Mouse (Mus musculus): ENCODE measurements around the gene Gm973. TPM values are rescaled to one million over a fixed set of nuclear protein-coding genes. Genes with fewer than 3 reads are reported as not detected.

Gene Gm973
- 0.76 and 1.3 TPM in 2 replicates for polyA plus RNA-seq (2016; fragmentation: Nextera tagmentation; extraction: Ambion mirVana)

- Histone ChIP-seq H3K9me3 (no peaks in the 10 kb centered on the region), H3K4me1 (peaks cover 64% of the 10 kb centered on the region), H3K27ac (peak within 1 kb of the TSS; percentile 97), H3K4me3 (peak within 1 kb of the TSS; percentile 53), H3K36me3 (replicated peaks) (no peaks in the 10 kb centered on the region), H3K27me3 (ENCODE audit: poor library complexity, severe bottlenecking) (peaks cover 8% of the 10 kb centered on the region; the same call in 1 of the 2 replicates)
- DNase-seq (ENCODE audit: extremely low spot score, low spot score): peak; percentile 89
- 5% methylated on average over 25 of the region's 25 CpGs for WGBS
These were observed at the start of gene Gm973 for GRCm38 (mm10) chr1:59516026-59516917. Gm973 (plus strand) TSS chr1:59516264.

DNA sequence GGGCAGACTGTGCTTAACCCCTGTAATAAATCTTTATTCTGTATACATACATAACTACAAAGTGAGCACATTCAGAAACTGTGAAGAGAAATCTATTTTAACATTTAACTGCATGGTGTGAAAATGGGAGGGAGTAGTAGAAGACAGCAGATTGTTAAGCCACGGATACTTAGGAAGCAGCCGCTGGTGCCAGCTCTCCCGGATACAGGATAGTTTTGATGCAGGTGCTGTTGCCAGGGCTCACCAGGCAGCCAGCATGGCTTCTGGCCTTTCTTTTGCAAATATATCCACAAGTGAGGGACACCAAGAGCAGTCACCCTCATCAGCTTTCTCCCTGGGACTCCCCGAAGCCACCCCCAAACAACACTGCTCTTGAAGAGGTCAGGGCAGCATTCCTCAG is 46.9 kb upstream of the Gm973 start:
- Histone ChIP-seq H3K27ac (no peak overlapping the region), H3K4me3 (no peak overlapping the region), H3K9me3 (no peaks in the 10 kb centered on the region), H3K4me1 (peaks cover 66% of the 10 kb centered on the region), H3K36me3 (replicated peaks) (no peaks in the 10 kb centered on the region), H3K27me3 (ENCODE audit: poor library complexity, severe bottlenecking) (peaks cover 73% of the 10 kb centered on the region)
- 39% methylated on average over 4 of the region's 4 CpGs for WGBS
- no peak for DNase-seq (ENCODE audit: extremely low spot score, low spot score)

DNA sequence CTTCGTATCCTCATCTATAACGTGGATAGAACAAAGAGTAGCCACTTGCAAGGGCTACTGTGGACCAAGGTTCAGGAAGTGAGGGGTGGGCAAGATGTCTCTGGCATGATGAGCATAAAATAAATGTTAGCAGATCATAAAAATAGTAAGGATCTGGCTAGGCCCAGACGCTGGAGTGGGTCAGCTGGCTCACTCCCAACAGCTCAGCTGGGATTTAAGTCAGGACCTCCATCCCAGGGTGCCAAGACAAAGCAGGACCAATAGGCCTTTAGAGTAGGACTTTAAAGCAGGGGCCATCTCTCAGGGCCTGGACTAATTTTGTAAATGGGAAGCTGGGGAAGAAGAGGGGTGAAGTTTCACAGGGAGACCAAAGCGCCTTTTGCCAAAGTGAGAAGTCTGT is 45.3 kb upstream of the Gm973 start:
- Histone ChIP-seq H3K4me3 (no peak overlapping the region), H3K27me3 (ENCODE audit: poor library complexity, severe bottlenecking) (peaks cover 77% of the 10 kb centered on the region), H3K9me3 (no peaks in the 10 kb centered on the region), H3K4me1 (peaks cover 55% of the 10 kb centered on the region), H3K27ac (0 out of 2 replicates have a peak overlapping the region, but pooled peaks have one; percentile 26), H3K36me3 (replicated peaks) (no peaks in the 10 kb centered on the region)
- DNase-seq (ENCODE audit: extremely low spot score, low spot score): no peak
- 47% methylated on average over 4 of the region's 4 CpGs for WGBS

DNA sequence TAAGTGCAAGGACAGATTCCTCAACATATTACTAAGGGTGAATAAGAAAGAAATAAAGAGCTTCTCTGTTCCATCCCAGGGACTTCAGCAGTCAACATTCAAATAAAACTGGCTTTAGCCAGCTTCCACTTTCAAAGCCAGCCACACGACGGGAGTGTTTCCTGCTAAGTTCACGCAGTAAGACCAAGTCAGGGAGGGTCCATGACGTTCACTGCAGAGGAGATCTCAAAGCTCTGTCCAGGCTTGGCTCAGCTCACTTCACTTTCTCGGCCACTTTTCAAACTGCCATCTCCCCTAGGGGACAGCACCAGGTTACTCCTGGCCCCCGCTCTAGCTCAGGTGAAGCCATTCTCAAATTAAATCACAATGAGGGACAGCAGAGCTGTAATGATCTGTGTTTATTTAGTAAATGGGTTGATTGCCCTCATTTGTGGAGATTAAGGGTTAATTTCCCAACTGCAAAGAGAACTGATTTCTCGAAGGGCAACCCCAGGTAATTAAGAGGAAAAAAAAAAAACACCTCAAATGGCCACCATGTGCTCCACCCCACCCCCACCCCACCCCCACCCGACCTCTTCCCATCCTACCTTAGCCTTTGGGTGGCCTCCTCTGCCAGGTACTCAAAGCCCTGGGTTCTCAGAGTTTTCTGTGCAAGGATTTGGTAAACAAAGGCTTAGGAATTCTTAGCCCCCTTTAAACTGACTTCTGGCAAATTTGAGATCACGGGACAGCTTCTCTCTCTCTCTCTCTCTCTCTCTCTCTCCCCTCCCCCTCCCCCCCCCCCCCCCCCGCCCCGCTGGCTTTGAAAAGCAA is 43.5 kb upstream of the Gm973 start:
- DNase-seq (ENCODE audit: extremely low spot score, low spot score): no peak
- peak overlapping the region; percentile 12; the same call in 1 of the 2 replicates for H3K4me3 ChIP-seq
- 0 out of 2 replicates have a peak overlapping the region, but pooled peaks have one; percentile 20 for H3K27ac ChIP-seq
- 5% methylated on average over 11 of the region's 11 CpGs for WGBS
- H3K27me3 ChIP-seq (ENCODE audit: poor library complexity, severe bottlenecking): peaks cover 91% of the 10 kb centered on the region
- no peaks in the 10 kb centered on the region for H3K36me3 ChIP-seq (replicated peaks)
- no peaks in the 10 kb centered on the region for H3K9me3 ChIP-seq
- H3K4me1 ChIP-seq: peaks cover 53% of the 10 kb centered on the region

DNA sequence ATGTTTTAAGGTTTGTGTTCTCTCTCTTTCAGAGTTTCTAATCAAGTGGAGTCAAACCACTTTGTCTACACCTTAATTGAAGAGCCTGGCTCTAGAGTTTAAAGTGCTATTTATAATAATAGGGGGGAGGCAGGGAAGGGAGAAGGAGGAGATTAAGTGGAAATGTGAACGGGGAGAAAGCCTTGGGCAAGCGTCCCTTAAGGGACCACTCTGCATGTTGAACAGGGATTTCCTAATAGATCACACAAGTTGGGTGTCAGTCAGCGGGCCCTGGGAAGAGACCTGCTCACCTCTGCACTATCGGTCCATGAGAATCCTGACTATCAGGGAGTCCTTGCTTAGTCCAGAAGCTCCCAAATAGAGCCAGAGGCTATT is 42.9 kb upstream of the Gm973 start:
- 5% methylated on average over 4 of the region's 4 CpGs for WGBS

DNA sequence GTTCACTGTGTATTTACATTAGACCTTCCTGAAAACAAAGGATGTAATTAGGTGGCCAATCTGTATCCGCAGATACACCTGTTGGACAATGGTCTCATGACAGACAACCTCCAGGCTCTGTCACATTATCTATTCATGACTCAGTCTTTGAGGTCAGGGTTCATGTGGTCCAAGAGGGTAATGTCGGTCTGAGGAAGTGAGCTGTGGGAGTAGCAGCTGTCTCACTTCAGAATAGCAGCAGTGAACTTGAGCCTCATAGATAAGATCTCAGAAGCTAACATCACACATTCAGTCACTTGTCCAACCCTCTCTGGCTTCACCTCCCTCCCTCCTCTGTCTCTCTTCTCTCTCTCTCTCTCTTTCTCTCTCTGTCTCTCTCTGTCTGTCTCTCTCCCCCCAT is 40.4 kb upstream of the Gm973 start:
- no peak for DNase-seq (ENCODE audit: extremely low spot score, low spot score)
- H3K9me3 ChIP-seq: no peaks in the 10 kb centered on the region
- H3K27ac ChIP-seq: no peak overlapping the region
- no peaks in the 10 kb centered on the region for H3K36me3 ChIP-seq (replicated peaks)
- H3K4me1 ChIP-seq: peaks cover 54% of the 10 kb centered on the region
- no peak overlapping the region for H3K4me3 ChIP-seq
- peaks cover 97% of the 10 kb centered on the region for H3K27me3 ChIP-seq (ENCODE audit: poor library complexity, severe bottlenecking)
- WGBS: 56% methylated on average over 2 of the region's 2 CpGs

More for the DNA sequence above, 42.9 kb upstream of the Gm973 start:
- H3K4me1 ChIP-seq: peaks cover 53% of the 10 kb centered on the region
- peaks cover 97% of the 10 kb centered on the region for H3K27me3 ChIP-seq (ENCODE audit: poor library complexity, severe bottlenecking)
- no peak overlapping the region for H3K27ac ChIP-seq
- H3K36me3 ChIP-seq (replicated peaks): no peaks in the 10 kb centered on the region
- no peak for DNase-seq (ENCODE audit: extremely low spot score, low spot score)
- H3K4me3 ChIP-seq: peak overlapping the region; percentile 12; the same call in 1 of the 2 replicates
- H3K9me3 ChIP-seq: no peaks in the 10 kb centered on the region

GRCm38 (mm10) chr1:59478911-59479310 is 37.2 kb upstream of the Gm973 start:
- H3K4me1 ChIP-seq: peaks cover 54% of the 10 kb centered on the region
- H3K27ac ChIP-seq: no peak overlapping the region
- peaks cover 77% of the 10 kb centered on the region for H3K27me3 ChIP-seq (ENCODE audit: poor library complexity, severe bottlenecking)
- peaks cover 2% of the 10 kb centered on the region; the same call in 1 of the 2 replicates for H3K36me3 ChIP-seq (replicated peaks)
- H3K9me3 ChIP-seq: no peaks in the 10 kb centered on the region
- 84% methylated on average over 3 of the region's 3 CpGs for WGBS
- H3K4me3 ChIP-seq: no peak overlapping the region
- DNase-seq (ENCODE audit: extremely low spot score, low spot score): no peak

DNA sequence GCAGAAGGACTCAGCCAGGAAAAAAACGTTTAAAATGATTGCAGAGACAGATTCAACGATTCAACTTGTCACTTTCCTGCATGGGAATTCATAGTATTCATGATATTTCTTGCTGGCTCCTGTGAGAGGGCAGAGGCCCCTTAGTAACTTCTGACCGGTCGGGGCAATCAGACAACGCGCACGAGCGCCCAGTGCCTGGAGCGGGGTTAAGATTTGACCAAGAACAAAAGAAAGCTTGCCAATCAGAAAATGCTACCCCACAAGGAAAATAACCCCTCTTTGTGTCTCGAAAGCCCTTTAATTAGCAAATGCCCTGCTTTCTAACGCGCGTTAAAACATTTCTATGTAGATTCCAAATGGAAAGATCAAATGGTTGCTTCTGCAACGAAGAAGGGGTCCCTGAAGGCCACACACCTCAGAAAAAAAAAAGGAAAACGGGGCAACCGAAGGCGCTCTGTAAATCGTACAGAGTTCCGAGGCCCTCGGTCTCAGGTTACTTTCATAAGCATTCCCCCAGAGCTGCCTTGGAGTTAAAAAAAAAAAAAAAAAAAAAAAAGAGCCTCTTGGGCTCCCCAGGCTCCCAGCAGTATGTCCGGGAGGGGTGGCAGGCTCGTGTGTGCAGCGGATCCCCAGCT is 35.1 kb upstream of the Gm973 start:
- Histone ChIP-seq H3K27me3 (ENCODE audit: poor library complexity, severe bottlenecking) (peaks cover 69% of the 10 kb centered on the region), H3K36me3 (replicated peaks) (peaks cover 14% of the 10 kb centered on the region), H3K4me3 (peak overlapping the region; percentile 93), H3K4me1 (peaks cover 66% of the 10 kb centered on the region), H3K27ac (peak overlapping the region; percentile 94), H3K9me3 (no peaks in the 10 kb centered on the region)
- DNase-seq (ENCODE audit: extremely low spot score, low spot score): peak; percentile 47
- WGBS: 0% methylated on average over 23 of the region's 23 CpGs

DNA sequence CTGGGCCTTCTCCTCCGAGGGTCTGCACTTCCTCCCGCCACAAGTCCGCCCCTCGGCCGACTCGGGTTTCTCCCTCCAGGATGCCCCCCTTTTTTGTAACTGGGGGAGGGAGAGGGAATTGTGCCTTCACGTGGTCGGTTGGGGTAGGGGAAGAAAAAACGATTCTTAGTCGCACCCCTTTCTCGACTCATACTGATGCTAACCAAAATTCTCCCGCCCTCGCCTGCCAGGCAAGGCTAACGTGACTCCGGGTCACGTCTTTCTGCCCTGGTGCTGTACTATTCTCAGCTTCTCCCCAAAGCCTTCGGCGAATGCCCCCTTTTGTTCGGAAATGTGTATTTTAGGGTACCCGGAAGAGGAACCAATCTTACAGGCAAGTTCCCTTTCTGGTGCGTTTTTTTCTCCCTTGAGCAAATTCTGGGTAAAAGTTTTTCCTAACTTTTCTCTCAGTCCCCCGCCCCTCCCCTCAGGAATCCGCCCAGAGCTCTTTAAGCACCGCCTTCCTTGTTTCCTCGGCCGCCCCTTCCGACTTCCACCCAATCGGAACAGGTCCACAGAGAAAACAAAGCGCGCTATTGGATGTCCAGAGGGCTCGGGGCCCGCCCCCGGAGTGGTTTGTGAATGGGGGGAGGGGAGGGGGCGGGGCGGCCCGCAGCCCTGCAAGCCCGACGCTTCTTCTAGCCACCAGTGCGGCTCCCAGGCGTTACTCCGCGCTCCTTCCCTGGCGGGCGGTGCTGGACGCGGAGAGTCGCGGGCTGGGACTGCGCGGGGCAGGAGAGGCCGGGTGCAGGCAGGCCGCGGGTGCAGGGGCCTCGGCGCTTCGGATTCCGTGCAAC is 34.4 kb upstream of the Gm973 start:
- under 1% methylated on average over 57 of the region's 57 CpGs for WGBS
- peak; percentile 96 for DNase-seq (ENCODE audit: extremely low spot score, low spot score)
- peak overlapping the region; percentile 93 for H3K4me3 ChIP-seq
- H3K36me3 ChIP-seq (replicated peaks): peaks cover 14% of the 10 kb centered on the region
- peaks cover 62% of the 10 kb centered on the region for H3K27me3 ChIP-seq (ENCODE audit: poor library complexity, severe bottlenecking)
- no peaks in the 10 kb centered on the region for H3K9me3 ChIP-seq
- peak overlapping the region; percentile 94 for H3K27ac ChIP-seq
- peaks cover 70% of the 10 kb centered on the region for H3K4me1 ChIP-seq

DNA sequence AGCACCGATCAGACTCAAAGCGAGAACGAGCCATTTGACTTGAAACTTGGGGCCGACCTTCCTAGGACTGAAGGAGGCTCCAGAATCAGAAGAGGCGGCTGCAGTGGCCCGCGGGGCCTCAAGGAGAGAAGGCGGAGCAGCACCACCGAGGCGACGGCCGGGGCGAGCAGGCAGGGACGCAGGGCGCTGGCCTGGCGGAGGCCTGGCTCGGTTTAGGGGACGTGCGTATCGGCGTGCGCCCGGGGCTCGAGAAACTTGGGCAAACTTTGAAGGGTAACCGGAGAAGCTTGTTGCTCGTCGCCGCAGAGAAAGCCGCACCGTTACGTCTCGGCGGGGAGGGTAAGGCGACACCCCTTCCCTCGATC is 33.8 kb upstream of the Gm973 start, which contains the start of gene Fzd7:
Gene Fzd7 (plus strand): TSS at position 94 of the 365 bp plus-strand sequence.
- Histone ChIP-seq H3K27ac (peak within 1 kb of the TSS; percentile 94), H3K9me3 (no peaks in the 10 kb centered on the region), H3K4me3 (peak within 1 kb of the TSS; percentile 93), H3K4me1 (peaks cover 76% of the 10 kb centered on the region), H3K27me3 (ENCODE audit: poor library complexity, severe bottlenecking) (peaks cover 56% of the 10 kb centered on the region), H3K36me3 (replicated peaks) (peaks cover 19% of the 10 kb centered on the region)
- DNase-seq (ENCODE audit: extremely low spot score, low spot score): no peak
- under 1% methylated on average over 35 of the region's 35 CpGs for WGBS

DNA sequence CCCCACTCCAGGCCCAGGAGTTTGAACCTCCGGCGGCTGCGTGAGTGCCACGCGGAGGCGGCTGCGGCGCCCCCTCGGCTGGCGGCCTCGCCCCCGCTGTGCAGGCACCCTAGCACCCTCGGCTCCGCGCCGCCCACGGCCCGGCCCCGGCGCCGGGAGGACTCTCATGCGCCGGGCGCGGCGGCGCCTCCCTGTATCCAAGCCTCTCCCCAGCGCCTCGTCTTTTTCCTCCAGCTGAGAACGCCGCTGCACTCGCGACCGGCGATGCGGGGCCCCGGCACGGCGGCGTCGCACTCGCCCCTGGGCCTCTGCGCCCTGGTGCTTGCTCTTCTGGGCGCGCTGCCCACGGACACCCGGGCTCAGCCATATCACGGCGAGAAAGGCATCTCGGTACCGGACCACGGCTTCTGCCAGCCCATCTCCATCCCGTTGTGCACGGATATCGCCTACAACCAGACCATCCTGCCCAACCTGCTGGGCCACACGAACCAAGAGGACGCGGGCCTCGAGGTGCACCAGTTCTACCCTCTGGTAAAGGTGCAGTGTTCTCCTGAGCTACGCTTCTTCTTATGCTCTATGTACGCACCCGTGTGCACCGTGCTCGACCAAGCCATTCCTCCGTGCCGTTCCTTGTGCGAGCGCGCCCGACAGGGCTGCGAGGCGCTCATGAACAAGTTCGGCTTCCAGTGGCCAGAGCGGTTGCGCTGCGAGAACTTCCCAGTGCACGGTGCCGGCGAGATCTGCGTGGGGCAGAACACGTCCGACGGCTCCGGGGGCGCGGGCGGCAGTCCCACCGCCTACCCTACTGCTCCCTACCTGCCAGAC is 33.2 kb upstream of the Gm973 start:
- Histone ChIP-seq H3K4me1 (peaks cover 82% of the 10 kb centered on the region), H3K4me3 (peak overlapping the region; percentile 93), H3K27ac (peak overlapping the region; percentile 94), H3K36me3 (replicated peaks) (peaks cover 19% of the 10 kb centered on the region), H3K9me3 (no peaks in the 10 kb centered on the region), H3K27me3 (ENCODE audit: poor library complexity, severe bottlenecking) (peaks cover 50% of the 10 kb centered on the region)
- peak; percentile 63 for DNase-seq (ENCODE audit: extremely low spot score, low spot score)
- under 1% methylated on average over 69 of the region's 88 CpGs for WGBS

Data from forebrain, embryonic 10.5 days (tissue).